Mouse (Mus musculus): ENCODE measurements at regions not wholly inside any gene's neighbourhood (a gene's known extent, or its start where the extent isn't known, plus 50 kb on each side); places are given as distances from the start of the nearest gene placed in this dataset.

- no peak for DNase-seq (ENCODE audit: low spot score)
- WGBS, result 26% methylated on average over 10 of the region's 10 CpGs
- no peak for ATAC-seq (replicated peaks; ENCODE audit: low FRiP score, low TSS enrichment, low read depth)
- H3K9ac ChIP-seq (ENCODE audit: low read length), result no peak overlapping the region
- no peaks in the 10 kb centered on the region for H3K9me3 ChIP-seq (ENCODE audit: control insufficient read depth, low read length)
- H3K27ac ChIP-seq (ENCODE audit: low read depth), result no peak overlapping the region
- no peak overlapping the region for H3K4me2 ChIP-seq (ENCODE audit: low read length)
- no peak overlapping the region for H3K4me3 ChIP-seq (ENCODE audit: low read depth, low read length)
- H3K4me1 ChIP-seq (replicated peaks; ENCODE audit: control insufficient read depth, insufficient read depth, low read length), result no peaks in the 10 kb centered on the region
- peaks cover 9% of the 10 kb centered on the region; the same call in 1 of the 2 replicates for H3K27me3 ChIP-seq (replicated peaks; ENCODE audit: control insufficient read depth, insufficient read depth, low read length)
- H3K36me3 ChIP-seq (ENCODE audit: control insufficient read depth, insufficient read depth, low read length), result no peaks in the 10 kb centered on the region
Observed at GRCm38 (mm10) chr13:72293059-72293694, 329.7 kb upstream of the Irx1 start.

- Histone ChIP-seq H3K4me1 (replicated peaks; ENCODE audit: control insufficient read depth, insufficient read depth, low read length) (peaks cover 7% of the 10 kb centered on the region; the same call in 1 of the 2 replicates), H3K36me3 (ENCODE audit: control insufficient read depth, insufficient read depth, low read length) (no peaks in the 10 kb centered on the region), H3K9me3 (ENCODE audit: control insufficient read depth, low read length) (no peaks in the 10 kb centered on the region), H3K4me2 (ENCODE audit: low read length) (no peak overlapping the region), H3K4me3 (ENCODE audit: low read depth, low read length) (no peak overlapping the region), H3K9ac (ENCODE audit: low read length) (no peak overlapping the region), H3K27me3 (replicated peaks; ENCODE audit: control insufficient read depth, insufficient read depth, low read length) (no peaks in the 10 kb centered on the region), H3K27ac (ENCODE audit: low read depth) (no peak overlapping the region)
- no peak for DNase-seq (ENCODE audit: low spot score)
- 64% methylated on average over 13 of the region's 13 CpGs for WGBS
- ATAC-seq (replicated peaks; ENCODE audit: low FRiP score, low TSS enrichment, low read depth), result no peak
Observed at GRCm38 (mm10) chr13:72298264-72298870, 330.3 kb upstream of the Irx2 start.

GRCm38 (mm10) chr13:72299660-72300059 lies 329.0 kb upstream of the Irx2 start:
- H3K9me3 ChIP-seq (ENCODE audit: control insufficient read depth, low read length), result no peaks in the 10 kb centered on the region
- H3K4me2 ChIP-seq (ENCODE audit: low read length), result no peak overlapping the region
- H3K36me3 ChIP-seq (ENCODE audit: control insufficient read depth, insufficient read depth, low read length), result no peaks in the 10 kb centered on the region
- no peak for ATAC-seq (replicated peaks; ENCODE audit: low FRiP score, low TSS enrichment, low read depth)
- no peak overlapping the region for H3K9ac ChIP-seq (ENCODE audit: low read length)
- peaks cover 7% of the 10 kb centered on the region; the same call in 1 of the 2 replicates for H3K4me1 ChIP-seq (replicated peaks; ENCODE audit: control insufficient read depth, insufficient read depth, low read length)
- no peak for DNase-seq (ENCODE audit: low spot score)
- WGBS, result 34% methylated on average over 3 of the region's 3 CpGs
- no peak overlapping the region for H3K27ac ChIP-seq (ENCODE audit: low read depth)
- H3K27me3 ChIP-seq (replicated peaks; ENCODE audit: control insufficient read depth, insufficient read depth, low read length), result no peaks in the 10 kb centered on the region
- no peak overlapping the region for H3K4me3 ChIP-seq (ENCODE audit: low read depth, low read length)

- ATAC-seq (replicated peaks; ENCODE audit: low FRiP score, low TSS enrichment, low read depth) (no peak), DNase-seq (ENCODE audit: low spot score) (no peak)
- Histone ChIP-seq H3K4me1 (replicated peaks; ENCODE audit: control insufficient read depth, insufficient read depth, low read length) (peaks cover 7% of the 10 kb centered on the region; the same call in 1 of the 2 replicates), H3K27me3 (replicated peaks; ENCODE audit: control insufficient read depth, insufficient read depth, low read length) (no peaks in the 10 kb centered on the region), H3K4me3 (ENCODE audit: low read depth, low read length) (no peak overlapping the region), H3K9me3 (ENCODE audit: control insufficient read depth, low read length) (no peaks in the 10 kb centered on the region), H3K36me3 (ENCODE audit: control insufficient read depth, insufficient read depth, low read length) (no peaks in the 10 kb centered on the region), H3K27ac (ENCODE audit: low read depth) (no peak overlapping the region), H3K9ac (ENCODE audit: low read length) (no peak overlapping the region), H3K4me2 (ENCODE audit: low read length) (no peak overlapping the region)
- WGBS, result 48% methylated on average over 7 of the region's 7 CpGs
Observed at GRCm38 (mm10) chr13:72301114-72301513, 327.5 kb upstream of the Irx2 start.

GRCm38 (mm10) chr13:72301841-72302240 lies 326.8 kb upstream of the Irx2 start:
- Histone ChIP-seq H3K4me1 (replicated peaks; ENCODE audit: control insufficient read depth, insufficient read depth, low read length) (peaks cover 7% of the 10 kb centered on the region; the same call in 1 of the 2 replicates), H3K9ac (ENCODE audit: low read length) (no peak overlapping the region), H3K9me3 (ENCODE audit: control insufficient read depth, low read length) (no peaks in the 10 kb centered on the region), H3K4me3 (ENCODE audit: low read depth, low read length) (no peak overlapping the region), H3K27ac (ENCODE audit: low read depth) (no peak overlapping the region), H3K27me3 (replicated peaks; ENCODE audit: control insufficient read depth, insufficient read depth, low read length) (no peaks in the 10 kb centered on the region), H3K36me3 (ENCODE audit: control insufficient read depth, insufficient read depth, low read length) (no peaks in the 10 kb centered on the region), H3K4me2 (ENCODE audit: low read length) (no peak overlapping the region)
- 73% methylated on average over 15 of the region's 15 CpGs for WGBS
- ATAC-seq (replicated peaks; ENCODE audit: low FRiP score, low TSS enrichment, low read depth), result no peak
- no peak for DNase-seq (ENCODE audit: low spot score)

GRCm38 (mm10) chr13:72302436-72303125 lies 326.0 kb upstream of the Irx2 start:
- no peak for DNase-seq (ENCODE audit: low spot score)

GRCm38 (mm10) chr13:72303126-72303760 lies 325.4 kb upstream of the Irx2 start:
- Histone ChIP-seq H3K27ac (ENCODE audit: low read depth) (no peak overlapping the region), H3K27me3 (replicated peaks; ENCODE audit: control insufficient read depth, insufficient read depth, low read length) (no peaks in the 10 kb centered on the region), H3K4me2 (ENCODE audit: low read length) (no peak overlapping the region), H3K4me1 (replicated peaks; ENCODE audit: control insufficient read depth, insufficient read depth, low read length) (peaks cover 7% of the 10 kb centered on the region; the same call in 1 of the 2 replicates), H3K4me3 (ENCODE audit: low read depth, low read length) (no peak overlapping the region), H3K9ac (ENCODE audit: low read length) (no peak overlapping the region), H3K9me3 (ENCODE audit: control insufficient read depth, low read length) (no peaks in the 10 kb centered on the region), H3K36me3 (ENCODE audit: control insufficient read depth, insufficient read depth, low read length) (no peaks in the 10 kb centered on the region)
- DNase-seq (ENCODE audit: low spot score), result no peak
- no peak for ATAC-seq (replicated peaks; ENCODE audit: low FRiP score, low TSS enrichment, low read depth)
- WGBS, result 77% methylated on average over 15 of the region's 15 CpGs

More at GRCm38 (mm10) chr13:72302436-72303125, 326.0 kb upstream of the Irx2 start:
- no peak overlapping the region for H3K4me3 ChIP-seq (ENCODE audit: low read depth, low read length)
- H3K9me3 ChIP-seq (ENCODE audit: control insufficient read depth, low read length), result no peaks in the 10 kb centered on the region
- no peak overlapping the region for H3K27ac ChIP-seq (ENCODE audit: low read depth)
- peaks cover 7% of the 10 kb centered on the region; the same call in 1 of the 2 replicates for H3K4me1 ChIP-seq (replicated peaks; ENCODE audit: control insufficient read depth, insufficient read depth, low read length)
- H3K27me3 ChIP-seq (replicated peaks; ENCODE audit: control insufficient read depth, insufficient read depth, low read length), result no peaks in the 10 kb centered on the region
- no peak for ATAC-seq (replicated peaks; ENCODE audit: low FRiP score, low TSS enrichment, low read depth)
- WGBS, result 85% methylated on average over 19 of the region's 19 CpGs
- H3K4me2 ChIP-seq (ENCODE audit: low read length), result no peak overlapping the region
- no peaks in the 10 kb centered on the region for H3K36me3 ChIP-seq (ENCODE audit: control insufficient read depth, insufficient read depth, low read length)
- H3K9ac ChIP-seq (ENCODE audit: low read length), result no peak overlapping the region

- H3K27me3 ChIP-seq (replicated peaks; ENCODE audit: control insufficient read depth, insufficient read depth, low read length), result no peaks in the 10 kb centered on the region
- H3K9ac ChIP-seq (ENCODE audit: low read length), result no peak overlapping the region
- no peaks in the 10 kb centered on the region for H3K9me3 ChIP-seq (ENCODE audit: control insufficient read depth, low read length)
- no peak overlapping the region for H3K27ac ChIP-seq (ENCODE audit: low read depth)
- DNase-seq (ENCODE audit: low spot score), result no peak
- 45% methylated on average over 10 of the region's 10 CpGs for WGBS
- H3K4me2 ChIP-seq (ENCODE audit: low read length), result 0 out of 2 replicates have a peak overlapping the region, but pooled peaks have one; percentile 15
- H3K4me1 ChIP-seq (replicated peaks; ENCODE audit: control insufficient read depth, insufficient read depth, low read length), result no peaks in the 10 kb centered on the region
- ATAC-seq (replicated peaks; ENCODE audit: low FRiP score, low TSS enrichment, low read depth), result no peak
- no peak overlapping the region for H3K4me3 ChIP-seq (ENCODE audit: low read depth, low read length)
- no peaks in the 10 kb centered on the region for H3K36me3 ChIP-seq (ENCODE audit: control insufficient read depth, insufficient read depth, low read length)
Observed at GRCm38 (mm10) chr13:72324041-72324690, 304.5 kb upstream of the Irx2 start.
